Mouse (Mus musculus) urinary bladder, adult 2 months (tissue): ENCODE data around the gene Kif21b. TPM values are rescaled to one million over a fixed set of nuclear protein-coding genes. Genes with fewer than 3 reads are reported as not detected.

Source experiments
- DNase-seq: peaks from one replicate; pipeline ENCODE4 v3.0.0; 2022; ENCODE audit warnings: low spot score
- polyA plus RNA-seq: library from polyadenylated mRNA; depleted of rRNA; stranded (reverse); fragments of >200 nt; gene quantifications from 2 replicates; pipeline ENCODE4 v1.2.3, GENCODE M21; 2012; rRNA removed

Kif21b gene
- polyA plus RNA-seq: 2.4 and 2.8 TPM in 2 replicates

DNA sequence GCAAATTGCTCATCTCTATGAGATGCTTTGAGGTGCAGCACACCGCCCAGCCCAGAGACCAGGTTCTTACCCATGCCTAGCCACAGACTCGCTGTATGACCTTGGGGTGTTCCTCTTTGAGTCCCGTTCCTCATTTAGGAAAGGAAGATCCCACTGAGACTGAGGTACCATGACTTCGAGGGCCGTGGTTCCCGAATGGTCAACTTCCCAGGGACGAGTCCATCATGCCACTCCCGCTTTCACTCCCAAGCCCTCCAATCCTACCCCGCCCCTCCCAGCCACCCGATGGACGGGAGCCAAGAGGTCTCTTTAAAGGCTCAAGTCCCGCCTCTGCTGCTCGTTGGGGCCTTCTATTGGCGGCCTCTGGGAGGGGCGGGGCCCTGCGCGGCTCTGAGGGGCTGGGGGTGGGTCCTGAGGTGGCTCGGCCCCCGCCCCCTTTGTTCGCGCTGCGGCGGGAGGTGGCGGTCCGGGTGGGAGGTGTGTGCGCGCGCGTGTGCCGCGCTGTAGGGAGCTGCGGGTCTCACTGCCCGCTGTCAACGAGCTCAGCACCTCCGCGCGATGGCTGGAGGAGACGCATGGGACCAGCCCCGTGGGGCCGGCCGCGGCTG lies at the start of gene Kif21b:
Gene Kif21b (plus strand): TSS at position 439 of the 608 bp plus-strand sequence.
- DNase-seq: peak; percentile 54

- DNase-seq: no peak
Observed at GRCm38 (mm10) chr1:136085988-136086685, 45.1 kb upstream of the Kif21b start.

DNA sequence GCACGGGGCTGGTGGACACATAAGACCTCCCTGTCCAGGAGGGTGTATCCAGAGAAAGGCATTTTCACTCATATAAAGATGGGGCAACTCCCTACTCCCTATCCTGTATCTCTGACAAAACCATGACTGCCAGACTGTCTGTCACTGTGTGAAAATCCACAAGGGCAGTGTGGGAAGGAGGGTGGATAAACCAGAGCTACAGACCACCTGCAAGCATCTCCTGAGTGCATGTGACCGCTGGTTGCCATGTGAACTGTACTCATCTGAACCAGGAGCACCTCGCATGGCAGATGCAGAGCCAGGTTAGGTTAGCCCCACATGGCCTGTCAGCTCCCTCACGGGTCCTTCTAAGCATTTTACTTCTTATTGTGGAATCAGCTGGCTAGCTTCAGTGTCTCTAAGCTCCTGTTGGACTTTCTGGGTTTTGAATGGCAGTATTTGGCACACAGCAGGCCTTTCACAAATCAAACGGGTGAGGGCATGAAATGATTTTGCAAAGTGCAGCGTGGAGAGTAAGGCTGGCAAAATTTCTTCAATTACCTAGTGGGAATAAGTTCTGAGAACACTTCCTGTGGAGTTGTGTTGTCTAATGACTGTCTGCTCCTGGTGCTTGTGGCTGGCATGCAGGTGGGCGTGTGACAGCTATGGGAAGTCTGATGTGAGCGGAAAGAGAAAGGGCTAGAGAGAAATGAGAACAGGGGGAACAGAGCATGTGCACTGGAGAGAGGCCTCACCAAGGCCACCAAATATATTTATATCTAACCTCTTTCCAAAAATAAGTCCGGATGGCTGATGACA lies 41.6 kb upstream of the Kif21b start:
- no peak for DNase-seq

- DNase-seq: no peak
Observed at GRCm38 (mm10) chr1:136093726-136094125, 37.5 kb upstream of the Kif21b start.

DNA sequence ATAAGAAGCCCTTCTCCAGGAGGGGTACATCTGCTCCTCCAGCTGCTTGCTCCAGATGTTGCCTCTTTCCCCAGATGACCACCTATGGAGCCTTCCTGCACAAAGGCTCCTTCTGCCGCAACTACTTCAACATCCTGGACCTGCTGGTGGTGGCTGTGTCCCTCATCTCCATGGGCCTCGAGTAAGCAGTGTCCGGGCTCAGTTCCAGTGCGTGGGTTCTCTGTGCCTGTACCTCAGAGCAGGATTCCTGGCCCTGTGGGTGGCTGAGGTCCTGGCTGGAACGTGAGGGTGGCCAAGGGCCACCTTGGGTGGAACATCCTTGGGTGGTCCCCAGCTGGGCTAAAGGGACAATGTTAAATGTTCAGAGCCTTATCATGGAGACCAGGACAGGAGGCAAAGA lies 36.4 kb upstream of the Kif21b start:
- no peak for DNase-seq

DNA sequence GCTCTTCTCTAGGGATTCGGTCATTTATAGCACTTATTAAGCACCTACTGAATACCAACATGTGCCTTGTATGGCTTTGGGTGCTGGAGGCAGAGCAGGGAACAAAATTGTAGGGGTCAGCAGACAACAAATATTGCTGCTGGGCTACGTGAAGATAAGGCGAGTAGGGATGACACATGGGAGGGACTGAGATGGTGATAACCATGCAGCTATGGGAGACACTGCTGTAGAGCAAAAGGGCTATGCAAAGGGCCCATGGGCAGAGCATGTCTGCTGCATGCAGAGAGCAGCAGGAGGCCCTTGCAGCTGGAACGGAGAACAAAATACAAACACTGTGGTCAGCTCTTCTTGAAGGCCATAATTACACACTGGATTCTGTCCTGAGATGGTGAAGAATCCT lies 29.1 kb upstream of the Kif21b start:
- no peak for DNase-seq

DNA sequence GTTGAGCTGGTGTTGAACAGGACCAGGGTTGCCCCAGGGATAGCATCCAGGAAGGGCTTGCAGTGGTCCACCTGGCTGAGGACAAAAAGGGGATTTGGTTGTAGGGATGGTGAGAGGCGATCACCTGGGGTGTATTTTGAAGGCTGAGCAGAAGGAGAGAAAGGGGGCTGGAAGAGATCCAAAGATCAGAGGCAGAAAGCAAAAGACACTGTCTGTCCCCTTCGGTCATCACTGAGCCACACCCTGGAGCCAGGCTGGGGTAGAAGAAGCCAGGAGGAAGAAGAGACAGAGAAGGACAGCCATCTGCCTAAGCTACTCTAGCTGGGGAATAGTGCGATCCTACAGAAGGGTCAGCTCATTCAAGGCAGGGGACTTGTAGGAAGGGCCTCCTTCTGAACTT lies 28.6 kb upstream of the Kif21b start:
- DNase-seq: no peak

DNA sequence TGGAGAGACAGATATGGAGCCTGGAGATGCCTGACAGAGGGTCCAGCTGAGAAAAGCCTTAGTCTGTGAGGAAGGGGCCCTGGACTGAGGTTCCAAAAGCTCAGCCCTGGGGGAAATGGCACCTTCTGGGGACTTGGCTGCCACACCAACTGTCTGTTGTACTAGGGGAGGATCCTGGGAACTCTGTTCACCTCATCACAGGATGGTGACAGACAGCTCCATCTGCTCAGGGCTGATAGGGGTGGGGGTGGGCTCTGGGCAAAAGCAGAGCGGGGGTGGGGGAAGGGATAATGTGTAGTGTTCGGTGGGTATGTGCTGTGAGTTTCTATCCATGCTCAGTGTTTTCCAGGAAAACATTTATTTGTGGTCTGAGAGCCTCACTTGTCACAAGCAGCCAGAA lies 28.2 kb upstream of the Kif21b start:
- DNase-seq: no peak

- DNase-seq: no peak
Observed at GRCm38 (mm10) chr1:136103696-136104095, 27.5 kb upstream of the Kif21b start.

DNA sequence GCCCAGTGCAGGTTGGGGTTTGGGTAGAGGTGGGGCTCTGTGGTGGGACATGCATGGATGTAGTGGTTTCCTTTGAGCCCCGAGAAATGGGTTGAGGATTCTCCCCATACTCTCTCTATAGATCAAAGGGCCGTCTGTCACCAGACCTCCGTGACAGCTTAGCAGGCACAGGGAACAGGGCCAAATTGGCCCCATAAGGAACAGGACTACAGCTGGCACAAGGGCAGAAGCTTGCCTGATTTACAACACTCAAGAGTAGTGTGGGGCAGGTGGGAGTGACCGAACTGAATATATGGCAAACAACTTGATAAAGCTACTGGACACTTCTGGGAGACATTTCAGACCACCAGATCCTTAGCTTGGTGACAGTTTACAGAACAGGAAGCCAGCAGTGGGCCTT lies 26.4 kb upstream of the Kif21b start:
- no peak for DNase-seq

DNA sequence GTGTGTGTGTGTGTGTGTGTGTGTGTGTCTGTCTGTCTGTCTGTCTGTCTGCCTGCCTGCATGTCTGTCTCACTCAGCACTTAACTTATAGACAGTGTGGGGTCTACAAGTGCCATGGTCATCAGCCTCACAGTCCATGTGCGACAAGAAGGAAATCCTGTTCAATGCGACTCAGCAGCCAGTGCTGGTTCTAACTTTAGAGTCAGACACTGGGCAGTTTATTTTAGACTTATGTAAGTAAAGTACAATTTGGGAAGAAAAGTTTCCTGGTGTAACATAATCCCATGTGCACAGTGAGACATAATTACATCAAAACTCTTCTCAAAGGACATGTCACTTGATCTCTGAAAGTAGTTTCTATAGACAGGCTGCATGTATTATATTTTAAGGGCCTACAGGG lies 21.7 kb upstream of the Kif21b start:
- no peak for DNase-seq

GRCm38 (mm10) chr1:136116183-136116582 lies 15.0 kb upstream of the Kif21b start:
- DNase-seq: no peak

DNA sequence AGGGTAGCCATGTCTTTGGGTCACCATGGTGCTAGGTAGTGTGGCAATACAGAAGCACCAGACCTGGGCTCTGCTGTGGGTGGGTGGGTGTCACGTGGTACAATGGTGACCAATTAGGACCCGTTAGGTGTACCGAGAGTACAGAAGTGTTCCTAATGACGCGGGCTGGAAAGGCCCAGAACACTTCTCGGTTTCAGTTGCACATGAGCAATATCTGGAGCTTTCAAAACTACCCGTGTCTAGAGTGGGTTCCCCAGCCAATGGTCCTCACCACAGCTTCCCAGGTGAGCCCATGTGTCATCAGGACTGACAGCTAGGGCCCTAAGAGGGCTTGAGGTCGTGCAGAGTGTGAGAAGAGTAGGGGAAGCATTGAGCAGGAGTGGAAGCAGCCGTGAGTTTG lies 14.1 kb upstream of the Kif21b start:
- no peak for DNase-seq

- no peak for DNase-seq
Observed at GRCm38 (mm10) chr1:136118875-136119274, 12.3 kb upstream of the Kif21b start.

DNA sequence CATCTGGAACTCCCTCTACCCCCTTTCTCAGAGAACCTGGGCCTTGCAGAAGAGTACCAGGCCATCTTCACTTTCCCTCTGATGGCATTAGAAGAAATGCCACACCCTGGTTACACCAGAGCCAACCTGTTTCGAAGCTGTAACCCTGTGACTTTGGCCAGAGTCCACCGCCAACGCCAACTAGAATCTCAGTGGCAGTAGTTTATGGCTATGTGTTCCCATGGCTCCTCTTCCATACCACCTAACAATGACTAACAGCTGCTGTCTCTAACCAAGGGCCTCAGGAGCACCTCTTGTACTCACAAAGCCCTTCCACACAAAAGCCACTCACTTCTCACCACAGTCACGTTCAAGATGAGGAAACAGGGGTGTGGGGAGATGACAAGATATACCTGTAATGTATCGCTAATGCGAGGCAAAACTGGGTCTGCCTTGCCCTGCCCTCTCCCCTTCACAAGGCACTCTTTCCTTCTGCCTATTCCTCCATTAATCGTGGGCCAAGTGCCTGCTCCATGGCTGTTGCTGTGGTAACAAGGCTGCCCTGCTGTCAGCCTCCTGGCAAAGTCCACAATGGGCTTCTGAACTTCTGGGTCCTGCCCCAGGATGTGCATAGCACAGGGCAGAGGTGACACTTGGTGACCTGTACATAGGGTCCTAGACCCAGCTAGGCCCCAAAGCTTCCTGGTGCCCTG lies 11.5 kb upstream of the Kif21b start:
- no peak for DNase-seq

DNA sequence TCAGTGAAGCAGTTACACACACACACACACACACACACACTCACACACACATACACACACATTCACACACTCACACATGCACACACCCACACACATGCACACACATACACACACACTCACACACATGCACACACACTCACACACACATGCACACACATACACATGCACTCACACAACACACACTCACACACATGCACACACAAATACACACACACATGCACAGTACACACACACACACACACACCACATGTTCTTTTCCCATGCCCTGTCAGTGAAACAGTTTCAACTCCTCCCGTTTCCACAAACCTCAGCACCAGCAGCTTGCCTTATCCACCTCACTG lies 11.0 kb upstream of the Kif21b start:
- no peak for DNase-seq

GRCm38 (mm10) chr1:136120785-136121184 lies 10.4 kb upstream of the Kif21b start:
- no peak for DNase-seq

GRCm38 (mm10) chr1:136122030-136122429 lies 9.2 kb upstream of the Kif21b start:
- no peak for DNase-seq

DNA sequence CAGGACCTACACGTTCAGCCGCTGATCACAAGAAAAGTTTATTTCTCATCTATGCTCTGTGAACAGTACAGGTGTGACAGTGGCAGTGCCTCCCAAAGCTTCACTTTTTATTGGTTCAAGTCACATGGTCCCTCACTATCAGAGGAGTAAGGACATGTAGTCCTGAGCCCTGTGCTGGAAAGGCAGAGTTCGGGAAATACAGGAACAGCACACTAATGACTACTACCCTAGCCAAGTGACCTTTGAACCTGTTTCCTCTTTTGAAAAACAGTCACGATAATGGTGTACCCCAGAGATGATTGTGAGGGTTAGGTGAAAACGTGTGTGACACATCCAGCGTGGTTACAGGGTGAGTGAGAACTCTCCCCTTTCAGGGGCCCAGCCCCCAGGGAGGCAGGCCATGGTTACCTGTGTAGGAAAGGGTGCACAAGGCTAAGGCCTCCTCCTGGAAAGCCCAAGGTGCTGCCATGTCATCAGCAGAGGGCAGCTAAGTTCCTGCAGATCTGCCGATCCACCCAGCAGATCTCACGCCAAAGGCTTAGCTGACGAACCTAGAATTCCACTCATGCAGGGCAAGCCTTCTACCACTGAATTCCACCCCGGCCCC lies 4.9 kb upstream of the Kif21b start:
- DNase-seq: no peak

- no peak for DNase-seq
Observed at GRCm38 (mm10) chr1:136126895-136127294, 4.3 kb upstream of the Kif21b start.

DNA sequence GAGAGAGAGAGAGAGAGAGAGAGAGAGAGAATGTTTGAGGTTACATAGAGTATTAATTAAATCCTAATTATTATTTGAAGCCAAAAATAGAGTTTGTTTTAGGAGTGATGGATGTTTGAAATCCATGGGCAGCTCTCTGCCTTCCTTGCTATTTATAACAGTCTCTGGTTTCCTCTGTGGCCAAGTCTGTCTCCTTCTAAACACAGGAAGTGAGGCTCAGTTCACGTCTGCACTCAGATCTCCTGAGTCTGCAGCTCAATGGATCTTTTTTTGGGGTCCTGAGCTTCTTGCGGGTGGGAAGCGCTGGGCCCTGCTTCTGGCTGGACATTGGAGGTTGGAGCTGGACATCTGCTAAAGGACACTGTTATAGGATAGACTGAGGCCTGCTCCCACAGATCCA lies 3.3 kb upstream of the Kif21b start:
- no peak for DNase-seq

GRCm38 (mm10) chr1:136128416-136128815 lies 2.8 kb upstream of the Kif21b start:
- no peak for DNase-seq
